Mouse (Mus musculus) forebrain, embryonic 13.5 days (tissue): ENCODE data around the gene Vegfb. TPM values are rescaled to one million over a fixed set of nuclear protein-coding genes. Genes with fewer than 3 reads are reported as not detected.
A peak's percentile ranks its signal among the peaks of the same experiment; 100 is the strongest.
"Not testable (repeated sequence)": the region's sequence is repeated elsewhere in the genome, so short reads cannot be mapped to it uniquely, and the experiment has no call there.

ENCODE experiments used
- ATAC-seq: fragments of 200-750 bp; cut with Nextera tagmentation; 2 replicates; pipeline ENCODE4 v1.8.0; 2017
- H3K27ac ChIP-seq: fragments of 300-500 bp; sonication (generic); 2 replicates; pipeline ENCODE4 v1.5.1; 2015; ENCODE audit warnings: inconsistent platforms, mild to moderate bottlenecking, moderate library complexity
- H3K27me3 ChIP-seq: fragments of 300-500 bp; sonication (generic); 2 replicates; pipeline ENCODE4 v1.6.1; 2015; ENCODE audit warnings: mild to moderate bottlenecking, inconsistent platforms
- H3K36me3 ChIP-seq: fragments of 300-500 bp; sonication (generic); 2 replicates; pipeline ENCODE4 v1.6.1; 2015; ENCODE audit warnings: mild to moderate bottlenecking, inconsistent platforms; ENCODE audit not compliant: poor library complexity, severe bottlenecking
- H3K4me1 ChIP-seq: fragments of 300-500 bp; sonication (generic); 2 replicates; pipeline ENCODE4 v1.6.1; 2015; ENCODE audit warnings: inconsistent platforms
- H3K4me2 ChIP-seq: fragments of 300-500 bp; sonication (generic); 2 replicates; pipeline ENCODE4 v1.6.1; 2015; ENCODE audit warnings: inconsistent platforms, mild to moderate bottlenecking, moderate library complexity
- H3K4me3 ChIP-seq: fragments of 300-500 bp; sonication (generic); 2 replicates; pipeline ENCODE4 v1.5.1; 2015; ENCODE audit warnings: mild to moderate bottlenecking, inconsistent platforms
- H3K9ac ChIP-seq: fragments of 300-500 bp; sonication (generic); 2 replicates; pipeline ENCODE4 v1.6.1; 2015; ENCODE audit warnings: mild to moderate bottlenecking, inconsistent platforms
- H3K9me3 ChIP-seq: fragments of 300-500 bp; sonication (generic); replicated peaks from 2 replicates; pipeline ENCODE4 v1.6.1; 2016; ENCODE audit warnings: inconsistent platforms
- WGBS: fragments of 180-500 bp; shearing (Covaris S2); methylation state at CpG from one replicate; pipeline ENCODE4 v1.1.7; 2015; 5-methylcytosine and 5-hydroxymethylcytosine counted together
- polyA plus RNA-seq: library from polyadenylated mRNA; unstranded; fragments of >200 nt; fragmentation: Nextera tagmentation; extraction: Ambion mirVana; gene quantifications from 2 replicates; pipeline ENCODE4 v1.2.1, GENCODE M21; 2015

The Vegfb gene
- polyA plus RNA-seq, 1 experiment from 2014 or later: 34.6 TPM

DNA sequence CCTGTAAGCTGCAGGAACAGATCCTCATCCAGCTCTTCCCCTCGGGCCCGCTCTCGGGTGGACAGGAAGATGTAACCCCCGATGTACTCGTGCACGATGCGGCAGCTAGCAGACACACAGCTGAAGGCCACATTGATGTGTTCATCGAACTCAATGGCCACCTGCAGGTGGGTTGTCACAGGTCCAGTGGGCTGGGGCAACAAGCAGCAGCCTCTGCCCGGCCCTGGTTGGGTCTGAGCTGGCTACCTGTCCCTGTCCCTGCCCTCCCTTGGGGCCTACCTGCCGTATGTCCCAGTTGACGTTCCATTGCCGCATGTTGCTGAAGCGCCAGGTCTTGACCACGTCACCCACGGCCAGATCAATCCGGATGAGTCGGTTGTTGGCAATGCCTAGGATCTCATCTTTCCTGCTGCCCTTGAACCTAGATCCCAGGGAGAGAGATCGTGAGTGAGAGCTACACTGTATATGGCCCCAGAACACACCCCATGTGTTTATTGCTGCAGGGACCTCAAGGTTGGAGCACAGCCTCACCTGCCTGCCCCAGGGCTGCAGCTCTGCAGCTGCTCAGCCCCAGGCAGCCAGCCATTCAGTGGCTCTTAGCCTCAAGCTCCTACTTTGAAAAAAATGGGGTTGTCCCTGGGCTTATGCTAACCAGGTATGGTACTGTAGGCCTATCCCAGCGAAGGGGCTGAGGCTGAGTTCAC lies 12.1 kb upstream of the Vegfb start:
- Histone ChIP-seq H3K36me3 (peaks cover 25% of the 10 kb centered on the region), H3K4me3 (no peak overlapping the region), H3K9me3 (no peaks in the 10 kb centered on the region), H3K9ac (no peak overlapping the region), H3K27ac (no peak overlapping the region), H3K4me1 (peaks cover 31% of the 10 kb centered on the region), H3K27me3 (no peaks in the 10 kb centered on the region), H3K4me2 (no peak overlapping the region)
- no peak for ATAC-seq
- WGBS: 92% methylated on average over 19 of the region's 19 CpGs

DNA sequence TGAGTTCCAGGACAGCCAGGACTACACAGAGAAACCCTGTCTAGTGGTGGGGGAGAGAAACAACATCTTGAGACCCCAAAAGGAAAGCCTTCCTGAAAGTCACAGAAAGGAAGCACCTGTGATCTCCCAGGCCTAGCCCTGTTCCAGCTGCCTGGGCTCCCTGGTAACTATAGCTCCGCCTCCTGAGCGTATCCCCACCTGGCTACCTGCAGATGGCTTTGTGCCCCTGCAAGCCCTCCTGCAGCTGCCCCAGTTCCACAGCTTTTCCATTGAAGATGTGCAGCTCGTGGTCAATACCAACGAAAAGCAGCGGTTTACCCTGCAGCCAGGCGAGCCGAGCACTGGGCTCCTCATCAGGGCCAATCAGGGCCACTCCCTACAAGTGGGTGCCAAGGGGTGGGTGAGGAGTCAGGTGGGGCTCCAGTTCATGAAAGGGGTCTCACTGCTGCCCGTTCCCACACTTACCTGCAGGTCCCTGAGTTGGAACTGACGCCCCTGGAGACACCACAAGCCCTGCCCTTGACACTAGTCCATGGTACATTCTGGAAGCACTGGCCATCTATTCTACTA lies 10.4 kb upstream of the Vegfb start:
- no peak overlapping the region for H3K4me2 ChIP-seq
- H3K9ac ChIP-seq: no peak overlapping the region
- H3K27ac ChIP-seq: no peak overlapping the region
- 81% methylated on average over 9 of the region's 9 CpGs for WGBS
- H3K36me3 ChIP-seq: peaks cover 25% of the 10 kb centered on the region
- H3K4me1 ChIP-seq: peaks cover 42% of the 10 kb centered on the region
- no peaks in the 10 kb centered on the region for H3K27me3 ChIP-seq
- no peaks in the 10 kb centered on the region for H3K9me3 ChIP-seq
- H3K4me3 ChIP-seq: no peak overlapping the region
- no peak for ATAC-seq

DNA sequence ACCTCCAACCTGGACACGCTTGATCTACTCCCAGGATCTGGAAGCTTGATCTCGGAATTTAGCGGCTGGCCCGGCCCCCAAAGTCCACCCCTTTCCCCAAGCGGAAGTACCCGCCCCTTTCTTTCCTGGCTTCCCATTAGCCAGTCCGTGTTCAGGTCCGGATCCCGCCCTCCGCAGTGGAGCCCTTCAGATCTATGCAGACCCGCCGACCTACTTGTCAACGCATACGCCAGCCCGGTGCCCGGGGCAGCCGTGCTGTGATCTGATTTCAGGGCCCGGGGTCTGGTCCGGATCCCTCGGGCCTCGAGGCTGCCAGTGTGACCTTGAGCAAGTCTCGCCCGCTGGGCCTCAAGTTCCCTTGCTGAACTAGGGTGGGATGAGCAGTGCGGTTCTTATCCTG lies 8.6 kb upstream of the Vegfb start, which contains the start of the genes Nudt22 and Trpt1:
Nudt22 (minus strand) TSS at position 112 of the 400 bp plus-strand sequence.
Trpt1 (plus strand) TSS at position 126 of the 400 bp plus-strand sequence.
- Histone ChIP-seq H3K27ac (peak within 1 kb of the TSS; percentile 16; the same call in 1 of the 2 replicates), H3K27me3 (no peaks in the 10 kb centered on the region), H3K4me1 (peaks cover 51% of the 10 kb centered on the region), H3K9me3 (no peaks in the 10 kb centered on the region), H3K4me2 (peak within 1 kb of the TSS; percentile 83), H3K4me3 (peak within 1 kb of the TSS; percentile 64), H3K9ac (peak within 1 kb of the TSS; percentile 74), H3K36me3 (peaks cover 25% of the 10 kb centered on the region)
- under 1% methylated on average over 24 of the region's 24 CpGs for WGBS
- peak; percentile 79 for ATAC-seq

DNA sequence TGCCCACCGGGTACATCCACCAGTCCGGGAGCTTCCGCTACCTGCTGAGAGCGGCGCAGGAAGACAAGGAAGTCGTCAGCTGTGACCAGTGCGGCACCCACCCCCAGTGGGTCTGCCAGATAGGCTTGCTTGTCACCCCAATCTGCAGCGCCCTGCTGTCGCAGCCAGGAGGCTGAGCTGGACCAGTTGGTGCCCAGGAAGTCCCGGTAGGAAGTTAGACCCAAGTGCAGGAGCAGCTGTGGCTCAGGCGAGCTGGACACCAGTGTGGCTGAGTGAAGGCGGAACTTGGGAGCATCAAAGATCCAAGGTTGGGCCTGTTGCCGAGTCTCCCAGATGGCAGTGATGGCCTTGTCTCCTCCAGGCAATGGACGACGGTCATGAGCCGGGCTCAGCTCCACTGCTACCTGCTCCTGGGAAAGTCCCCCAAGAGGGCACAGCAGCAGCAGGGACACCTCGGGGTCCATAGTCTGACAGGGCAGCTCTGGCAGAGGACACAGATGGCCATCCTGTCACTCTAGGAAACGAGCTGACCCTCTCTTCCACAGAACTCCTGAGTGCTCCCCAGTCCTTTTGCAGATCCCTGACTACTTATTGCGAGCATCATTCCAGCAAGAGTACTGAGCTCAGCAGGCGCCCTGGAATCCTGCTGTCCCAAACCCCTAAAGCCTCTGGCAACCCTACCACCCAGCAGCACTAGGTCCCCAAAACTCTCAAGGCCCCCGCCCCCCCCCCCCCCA lies 8.0 kb upstream of the Vegfb start:
- Histone ChIP-seq H3K27me3 (no peaks in the 10 kb centered on the region), H3K27ac (0 out of 2 replicates have a peak overlapping the region, but pooled peaks have one; percentile 7), H3K4me3 (peak overlapping the region; percentile 64), H3K4me2 (peak overlapping the region; percentile 83), H3K9me3 (no peaks in the 10 kb centered on the region), H3K9ac (peak overlapping the region; percentile 74), H3K36me3 (peaks cover 24% of the 10 kb centered on the region), H3K4me1 (peaks cover 51% of the 10 kb centered on the region)
- no peak for ATAC-seq
- 52% methylated on average over 21 of the region's 21 CpGs for WGBS

DNA sequence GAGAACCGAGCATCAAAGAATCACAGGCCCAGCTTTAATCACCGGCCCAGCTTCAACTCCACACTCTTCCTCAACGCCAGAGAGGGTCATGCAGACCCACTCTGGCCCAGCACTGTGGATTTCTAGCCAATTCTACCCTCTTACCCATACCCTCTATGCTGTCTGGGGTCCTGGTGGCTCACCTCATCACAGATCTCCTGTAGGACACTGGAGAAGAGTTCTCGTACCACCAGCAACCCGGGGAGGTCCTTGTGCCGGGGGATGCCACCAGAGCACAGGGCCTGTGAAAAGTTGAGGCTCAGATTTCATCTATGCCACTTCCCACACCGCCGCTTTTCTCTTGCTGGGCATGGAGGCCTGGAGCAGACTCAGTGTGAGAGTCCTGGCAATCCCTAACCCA lies 7.0 kb upstream of the Vegfb start:
- Histone ChIP-seq H3K27me3 (no peaks in the 10 kb centered on the region), H3K36me3 (peaks cover 15% of the 10 kb centered on the region), H3K4me1 (peaks cover 51% of the 10 kb centered on the region), H3K4me3 (peak overlapping the region; percentile 64; the same call in 1 of the 2 replicates), H3K27ac (no peak overlapping the region), H3K9me3 (no peaks in the 10 kb centered on the region), H3K9ac (no peak overlapping the region), H3K4me2 (peak overlapping the region; percentile 83; the same call in 1 of the 2 replicates)
- no peak for ATAC-seq
- 84% methylated on average over 8 of the region's 8 CpGs for WGBS

DNA sequence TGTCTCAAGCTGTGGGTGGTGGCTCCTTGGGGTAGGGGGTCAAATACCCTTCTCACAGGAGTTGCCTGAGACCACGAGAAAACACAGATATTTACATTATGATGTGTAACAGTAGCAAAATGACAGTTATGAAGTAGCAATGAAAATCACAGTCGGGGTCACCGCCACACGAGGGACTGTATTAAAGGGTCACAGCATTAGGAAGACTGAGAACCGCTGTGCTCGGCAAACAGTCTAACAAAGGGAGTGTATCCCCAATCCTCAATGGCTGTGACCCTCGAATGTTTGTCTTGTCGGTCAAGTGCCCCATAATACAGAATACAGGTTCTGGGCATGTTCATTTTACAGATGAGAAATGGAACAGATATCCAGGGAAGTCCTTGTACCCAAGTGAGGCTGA lies 6.6 kb upstream of the Vegfb start:
- no peak for ATAC-seq
- WGBS: 84% methylated on average over 8 of the region's 8 CpGs

DNA sequence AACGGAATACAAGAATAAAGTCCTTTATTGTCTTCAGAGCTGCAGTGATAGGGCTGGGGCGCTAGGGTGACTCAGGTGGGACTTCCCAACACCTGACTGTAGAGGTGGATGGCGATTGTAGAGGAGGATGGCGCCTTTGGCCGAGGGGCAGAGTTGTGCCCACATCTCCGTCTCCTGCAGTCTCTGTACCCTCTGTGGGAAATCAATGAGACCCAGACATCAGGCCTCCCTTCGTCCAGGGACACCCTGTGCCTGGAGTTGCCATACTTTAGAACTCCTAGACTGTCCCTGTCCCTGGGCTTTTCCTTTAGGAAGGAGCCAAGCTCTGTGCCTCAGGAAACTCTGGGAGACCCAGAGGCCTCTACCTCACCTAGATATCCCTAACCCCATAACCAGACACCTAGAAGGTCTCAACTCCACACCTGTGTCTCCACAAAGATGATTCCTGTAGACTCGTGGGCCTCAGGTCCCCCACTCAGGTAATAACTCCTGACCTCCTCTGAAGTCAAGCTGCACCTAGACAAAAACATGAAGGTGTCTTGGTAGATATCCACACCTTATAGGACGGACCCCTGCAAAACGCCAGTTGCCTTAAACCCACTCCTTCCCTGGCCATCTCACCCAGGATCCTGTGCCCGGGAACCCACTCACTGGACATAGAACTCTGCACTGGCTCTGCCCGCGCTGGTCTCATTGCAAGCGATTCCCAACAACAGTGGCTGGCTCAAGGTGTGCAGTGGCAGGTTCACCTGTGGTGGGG lies 5.7 kb upstream of the Vegfb start:
- Histone ChIP-seq H3K9me3 (no peaks in the 10 kb centered on the region), H3K9ac (peak overlapping the region; percentile 68), H3K4me2 (peak overlapping the region; percentile 87), H3K27me3 (no peaks in the 10 kb centered on the region), H3K4me1 (peaks cover 54% of the 10 kb centered on the region), H3K36me3 (peaks cover 2% of the 10 kb centered on the region), H3K4me3 (peak overlapping the region; percentile 53), H3K27ac (0 out of 2 replicates have a peak overlapping the region, but pooled peaks have one; percentile 8)
- 61% methylated on average over 14 of the region's 14 CpGs for WGBS
- ATAC-seq: peak; percentile 3; the same call in 1 of the 2 replicates

More for the DNA sequence above, 6.6 kb upstream of the Vegfb start:
- Histone ChIP-seq H3K27ac (no peak overlapping the region), H3K36me3 (peaks cover 10% of the 10 kb centered on the region), H3K27me3 (no peaks in the 10 kb centered on the region), H3K4me1 (peaks cover 51% of the 10 kb centered on the region), H3K9me3 (no peaks in the 10 kb centered on the region), H3K4me3 (no peak overlapping the region), H3K4me2 (no peak overlapping the region), H3K9ac (no peak overlapping the region)

DNA sequence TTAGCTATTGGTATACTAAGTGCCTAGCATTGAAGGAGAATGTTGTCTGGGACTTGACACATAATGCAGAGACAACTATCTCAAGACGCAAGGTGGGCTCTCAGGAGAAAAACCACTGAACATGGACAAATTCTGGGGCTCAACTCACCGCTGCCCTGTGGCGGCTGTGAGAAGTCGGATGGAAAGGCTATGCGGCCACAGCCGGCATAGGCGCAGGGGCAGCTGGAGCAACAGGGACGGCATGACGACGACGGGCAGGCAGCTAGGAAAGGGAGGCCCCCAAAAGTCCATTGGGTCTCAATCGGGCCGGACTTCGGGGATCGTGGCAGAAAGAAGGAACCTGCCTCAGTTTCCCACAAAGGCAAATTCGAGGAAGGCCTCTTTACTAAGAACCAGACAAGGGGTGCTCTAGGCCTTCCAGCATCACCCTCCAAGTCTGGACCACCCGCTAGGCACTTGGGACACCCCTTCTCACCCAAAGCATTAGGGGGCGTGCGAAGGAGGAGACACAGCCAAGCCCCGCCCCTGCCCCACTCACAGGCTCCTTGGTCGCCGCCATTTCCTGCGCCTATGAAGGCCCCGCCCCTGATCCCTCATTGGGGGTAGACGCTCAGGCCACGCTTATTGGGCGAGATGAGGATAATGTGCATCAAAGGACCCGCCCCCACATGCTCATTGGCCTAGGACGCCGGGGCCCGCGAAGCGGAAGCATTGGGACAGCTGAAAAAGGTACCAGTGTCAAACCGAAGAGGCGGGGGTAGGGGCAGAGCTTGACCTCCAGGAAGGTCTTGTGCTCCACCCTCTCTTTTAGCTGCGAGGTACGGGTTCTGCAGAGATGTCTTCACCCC lies 4.8 kb upstream of the Vegfb start, which contains the start of gene Dnajc4:
Dnajc4 (minus strand) TSS at position 562 of the 848 bp plus-strand sequence.
- WGBS: 2% methylated on average over 37 of the region's 37 CpGs

DNA sequence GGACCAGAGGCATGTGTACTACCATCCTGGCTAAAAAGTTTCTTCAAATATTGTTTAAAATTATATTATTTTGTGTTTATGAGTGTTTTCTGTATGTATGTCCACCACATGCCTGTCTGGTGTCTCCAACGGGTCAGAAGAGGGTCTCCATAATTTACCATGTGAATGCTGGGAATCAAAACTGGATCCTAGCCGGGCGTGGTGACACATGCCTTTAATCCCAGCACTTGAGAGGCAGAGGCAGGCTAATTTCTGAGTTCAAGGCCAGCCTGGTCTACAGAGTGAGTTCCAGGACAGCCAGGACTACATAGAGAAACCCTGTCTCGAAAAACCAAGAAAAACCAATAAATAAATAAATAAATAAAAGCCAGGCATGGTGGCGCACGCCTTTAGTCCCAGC lies 3.7 kb upstream of the Vegfb start:
- H3K4me3 ChIP-seq, H3K9me3 ChIP-seq, H3K27ac ChIP-seq, H3K9ac ChIP-seq, ATAC-seq, H3K36me3 ChIP-seq, H3K27me3 ChIP-seq: not testable (repeated sequence)
- Histone ChIP-seq H3K4me1 (peaks cover 51% of the 10 kb centered on the region), H3K4me2 (peak overlapping the region; percentile 87; the same call in 1 of the 2 replicates)
- WGBS: 91% methylated on average over 6 of the region's 6 CpGs

More for the DNA sequence above, 4.8 kb upstream of the Vegfb start, which contains the start of gene Dnajc4:
- Histone ChIP-seq H3K9ac (peak within 1 kb of the TSS; percentile 72), H3K36me3 (no peaks in the 10 kb centered on the region), H3K27me3 (no peaks in the 10 kb centered on the region), H3K4me1 (peaks cover 54% of the 10 kb centered on the region), H3K4me3 (peak within 1 kb of the TSS; percentile 53), H3K27ac (0 out of 2 replicates have a peak within 1 kb of the TSS, but pooled peaks have one; percentile 8), H3K9me3 (no peaks in the 10 kb centered on the region), H3K4me2 (peak within 1 kb of the TSS; percentile 87)
- peak; percentile 95 for ATAC-seq

DNA sequence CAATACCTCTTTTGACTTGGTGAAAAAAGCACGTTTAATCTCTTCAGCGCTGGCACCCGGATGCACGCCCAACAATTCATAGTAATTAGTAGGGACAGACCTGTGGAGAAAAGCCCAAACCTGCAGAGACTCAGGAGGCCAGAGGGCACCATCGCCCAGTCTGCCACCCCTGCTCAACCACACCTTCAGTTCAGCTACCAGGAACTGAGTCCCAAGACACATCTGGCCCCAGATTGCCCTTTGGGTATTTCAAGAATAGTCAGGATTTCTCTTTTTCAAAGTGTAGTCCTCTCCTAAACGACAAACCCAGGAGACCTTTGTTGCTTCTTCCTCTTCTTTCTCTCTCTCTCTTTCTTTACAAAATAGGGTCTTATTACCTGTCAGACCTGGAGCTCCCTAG lies 3.3 kb upstream of the Vegfb start:
- Histone ChIP-seq H3K9me3 (no peaks in the 10 kb centered on the region), H3K4me1 (peaks cover 54% of the 10 kb centered on the region), H3K4me2 (no peak overlapping the region), H3K4me3 (no peak overlapping the region), H3K27ac (no peak overlapping the region), H3K36me3 (peaks cover 1% of the 10 kb centered on the region; the same call in 1 of the 2 replicates), H3K9ac (no peak overlapping the region), H3K27me3 (no peaks in the 10 kb centered on the region)
- WGBS: 91% methylated on average over 6 of the region's 6 CpGs
- ATAC-seq: no peak

DNA sequence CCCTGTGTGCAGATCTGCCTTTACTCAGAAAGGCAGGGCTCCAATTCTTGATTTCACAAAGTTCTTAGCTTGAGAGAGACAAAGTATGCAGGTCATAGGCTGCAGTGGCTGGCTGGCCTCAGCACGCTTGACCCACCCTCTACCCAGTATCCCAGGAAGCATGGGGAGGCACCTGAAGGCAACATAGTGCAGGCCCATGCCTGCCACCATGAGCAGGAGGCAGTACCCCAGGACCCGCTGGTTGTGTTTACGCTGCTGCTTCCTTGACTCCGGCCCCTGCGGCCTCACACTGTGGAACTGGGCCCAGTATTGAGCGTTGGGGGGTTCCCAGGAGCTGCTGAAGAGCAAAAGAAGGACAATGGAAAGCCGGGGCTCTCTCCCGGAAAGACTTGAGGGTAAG lies 1.8 kb upstream of the Vegfb start:
- Histone ChIP-seq H3K9ac (no peak overlapping the region), H3K27ac (no peak overlapping the region), H3K27me3 (no peaks in the 10 kb centered on the region), H3K4me2 (no peak overlapping the region), H3K4me1 (peaks cover 41% of the 10 kb centered on the region), H3K4me3 (no peak overlapping the region), H3K36me3 (peaks cover 13% of the 10 kb centered on the region), H3K9me3 (no peaks in the 10 kb centered on the region)
- no peak for ATAC-seq
- 88% methylated on average over 8 of the region's 8 CpGs for WGBS
